ENCODE assay signal across 8 mouse cellular contexts in the genomic region with DNA sequence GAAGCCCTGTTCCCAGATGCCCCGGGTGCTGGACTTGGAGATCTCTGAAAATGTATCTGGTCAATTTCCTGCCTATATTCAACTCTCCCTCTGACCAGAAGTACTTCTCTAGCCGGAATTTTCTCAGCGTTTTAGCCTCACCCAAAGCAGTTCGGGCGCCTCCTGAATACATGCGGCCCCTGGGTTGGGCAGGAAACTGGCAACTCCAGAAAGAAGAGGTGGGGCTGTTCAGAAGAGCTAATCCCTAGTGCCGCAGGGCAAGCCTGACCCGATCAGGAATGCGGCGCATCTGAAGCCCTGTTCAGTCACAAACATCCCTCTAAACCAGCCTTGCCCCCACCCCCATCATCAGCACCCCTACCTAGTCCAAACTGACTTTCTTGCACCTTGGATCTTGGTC. TPM values are rescaled to one million over a fixed set of nuclear protein-coding genes. Genes with fewer than 3 reads are reported as not detected.
A peak's percentile ranks its signal among the peaks of the same experiment; 100 is the strongest.
DNase-seq lines count a peak whose midpoint lies in the region; ATAC-seq lines count a peak whose summit lies in the region.

No protein-coding gene starts in this region.

- peak overlapping the region; percentile 64 for H3K9ac ChIP-seq in heart, embryonic 12.5 days
- peak overlapping the region; percentile 89 for H3K9ac ChIP-seq in hindbrain, embryonic 14.5 days

- peak overlapping the region; percentile 93 for H3K4me3 ChIP-seq in heart, embryonic 12.5 days
- peak overlapping the region; percentile 71 for H3K4me3 ChIP-seq in brown adipose tissue, adult 24 weeks (ENCODE audit: insufficient read depth, low read depth, low read length)
- peak overlapping the region; percentile 89 for H3K4me3 ChIP-seq in hindbrain, embryonic 14.5 days (replicated peaks; ENCODE audit: low read length)
- H3K4me3 ChIP-seq in midbrain, embryonic 10.5 days = peak overlapping the region; percentile 92

- H3K36me3 ChIP-seq in heart, embryonic 12.5 days = peaks cover 13% of the 10 kb centered on the region
- 0 out of 2 replicates have a peak, but pooled peaks cover 7% of the 10 kb centered on the region for H3K36me3 ChIP-seq in hindbrain, embryonic 14.5 days (replicated peaks; ENCODE audit: control insufficient read depth, insufficient read depth)
- H3K36me3 ChIP-seq in midbrain, embryonic 10.5 days = peaks cover 23% of the 10 kb centered on the region

- H3K4me2 ChIP-seq in heart, embryonic 12.5 days = peak overlapping the region; percentile 86
- peak overlapping the region; percentile 86 for H3K4me2 ChIP-seq in hindbrain, embryonic 14.5 days (replicated peaks)

- H3K27ac ChIP-seq in heart, embryonic 12.5 days (ENCODE audit: poor library complexity, severe bottlenecking) = peak overlapping the region; percentile 100
- no peak overlapping the region for H3K27ac ChIP-seq in brown adipose tissue, adult 24 weeks (replicated peaks; ENCODE audit: low read depth, low read length)
- peak overlapping the region; percentile 98 for H3K27ac ChIP-seq in hindbrain, embryonic 14.5 days
- H3K27ac ChIP-seq in midbrain, embryonic 10.5 days (replicated peaks) = peak overlapping the region; percentile 100

- H3K4me1 ChIP-seq in heart, embryonic 12.5 days (replicated peaks) = peaks cover 36% of the 10 kb centered on the region
- peaks cover 14% of the 10 kb centered on the region for H3K4me1 ChIP-seq in brown adipose tissue, adult 24 weeks (ENCODE audit: control insufficient read depth, insufficient read depth, insufficient read length, low read length)
- H3K4me1 ChIP-seq in hindbrain, embryonic 14.5 days (replicated peaks; ENCODE audit: control insufficient read depth, insufficient read depth, low read length) = peaks cover 37% of the 10 kb centered on the region
- H3K4me1 ChIP-seq in midbrain, embryonic 10.5 days = peaks cover 46% of the 10 kb centered on the region

- WGBS in heart, embryonic 12.5 days = 2% methylated on average over 10 of the region's 10 CpGs
- WGBS in hindbrain, embryonic 14.5 days = 2% methylated on average over 10 of the region's 10 CpGs
- under 1% methylated on average over 10 of the region's 10 CpGs for WGBS in midbrain, embryonic 10.5 days

- H3K27me3 ChIP-seq in heart, embryonic 12.5 days (replicated peaks) = no peaks in the 10 kb centered on the region
- H3K27me3 ChIP-seq in hindbrain, embryonic 14.5 days (ENCODE audit: control insufficient read depth, insufficient read depth, low read length) = no peaks in the 10 kb centered on the region
- H3K27me3 ChIP-seq in midbrain, embryonic 10.5 days (ENCODE audit: low read depth, poor library complexity, severe bottlenecking) = peaks cover 8% of the 10 kb centered on the region

- DNase-seq in heart, adult 9 months (ENCODE audit: low spot score in 2 of 2) = no peak
- peak; percentile 33 for DNase-seq in hindbrain, embryonic 14.5 days (ENCODE audit: low spot score)
- DNase-seq in midbrain, embryonic 10.5 days (ENCODE audit: low spot score) = no peak
- no peak for DNase-seq in right cerebral cortex, adult 2 months (ENCODE audit: low spot score in 2 of 2)
- no peak for DNase-seq in urinary bladder, postnatal 36 days (ENCODE audit: low spot score in 2 of 2)
- no peak for DNase-seq in adrenal gland, adult (ENCODE audit: inconsistent age in 2 of 2, low spot score in 1 of 2)

- no peaks in the 10 kb centered on the region for H3K9me3 ChIP-seq in heart, embryonic 12.5 days (replicated peaks)
- H3K9me3 ChIP-seq in hindbrain, embryonic 14.5 days (ENCODE audit: control insufficient read depth, low read length) = no peaks in the 10 kb centered on the region
- no peaks in the 10 kb centered on the region for H3K9me3 ChIP-seq in midbrain, embryonic 10.5 days (replicated peaks)

- peak; percentile 49; the same call in 1 of the 2 replicates for ATAC-seq in heart, embryonic 12.5 days (ENCODE audit: insufficient number of reproducible peaks, low FRiP score)
- ATAC-seq in hindbrain, embryonic 14.5 days (ENCODE audit: low FRiP score) = peak; percentile 15

RNA-seq across cellular contexts. Expression of a gene that starts 0.7 kb away (rescaled TPM):
- polyA plus RNA-seq in heart, embryonic 12.5 days (2016; fragmentation: Nextera tagmentation; extraction: Ambion mirVana) = 8.5 and 9.2 TPM in 2 replicates
- polyA plus RNA-seq in brown adipose tissue, adult 24 weeks (2012; ENCODE audit: insufficient read depth, insufficient read length, missing spikeins) = not detected in 2 replicates
- 2.9 and 3.4 TPM in 2 replicates for polyA plus RNA-seq in hindbrain, embryonic 14.5 days (2014; fragmentation: Nextera tagmentation; extraction: Ambion mirVana)
- polyA plus RNA-seq in midbrain, embryonic 10.5 days (2016; fragmentation: Nextera tagmentation; extraction: Ambion mirVana) = 9.0 and 10.8 TPM in 2 replicates

RNA-seq across cellular contexts. Expression of a gene that starts 10.3 kb away (rescaled TPM):
- polyA plus RNA-seq in heart, embryonic 12.5 days (2016; fragmentation: Nextera tagmentation; extraction: Ambion mirVana) = 10.0 and 11.5 TPM in 2 replicates
- polyA plus RNA-seq in brown adipose tissue, adult 24 weeks (2012; ENCODE audit: insufficient read depth, insufficient read length, missing spikeins) = not detected in 2 replicates
- polyA plus RNA-seq in hindbrain, embryonic 14.5 days (2014; fragmentation: Nextera tagmentation; extraction: Ambion mirVana) = 12.5 and 13.1 TPM in 2 replicates
- 8.2 and 14.7 TPM in 2 replicates for polyA plus RNA-seq in midbrain, embryonic 10.5 days (2016; fragmentation: Nextera tagmentation; extraction: Ambion mirVana)

RNA-seq across cellular contexts. Expression of a gene that starts 17.0 kb away (rescaled TPM):
- 22.7 and 23.6 TPM in 2 replicates for polyA plus RNA-seq in heart, embryonic 12.5 days (2016; fragmentation: Nextera tagmentation; extraction: Ambion mirVana)
- polyA plus RNA-seq in brown adipose tissue, adult 24 weeks (2012; ENCODE audit: insufficient read depth, insufficient read length, missing spikeins) = 9.4 and 13.7 TPM in 2 replicates
- 21.3 and 22.3 TPM in 2 replicates for polyA plus RNA-seq in hindbrain, embryonic 14.5 days (2014; fragmentation: Nextera tagmentation; extraction: Ambion mirVana)
- polyA plus RNA-seq in midbrain, embryonic 10.5 days (2016; fragmentation: Nextera tagmentation; extraction: Ambion mirVana) = 51.6 and 52.6 TPM in 2 replicates

RNA-seq across cellular contexts. Expression of a gene that starts 29.1 kb away (rescaled TPM):
- polyA plus RNA-seq in heart, embryonic 12.5 days (2016; fragmentation: Nextera tagmentation; extraction: Ambion mirVana) = 35.4 and 38.9 TPM in 2 replicates
- polyA plus RNA-seq in brown adipose tissue, adult 24 weeks (2012; ENCODE audit: insufficient read depth, insufficient read length, missing spikeins) = 25.5 and 40.4 TPM in 2 replicates
- 21.9 and 22.5 TPM in 2 replicates for polyA plus RNA-seq in hindbrain, embryonic 14.5 days (2014; fragmentation: Nextera tagmentation; extraction: Ambion mirVana)
- polyA plus RNA-seq in midbrain, embryonic 10.5 days (2016; fragmentation: Nextera tagmentation; extraction: Ambion mirVana) = 22.8 and 26.0 TPM in 2 replicates

RNA-seq across cellular contexts. Expression of a gene that starts 31.1 kb away (rescaled TPM):
- 32.2 and 32.8 TPM in 2 replicates for polyA plus RNA-seq in heart, embryonic 12.5 days (2016; fragmentation: Nextera tagmentation; extraction: Ambion mirVana)
- 74.6 and 108 TPM in 2 replicates for polyA plus RNA-seq in brown adipose tissue, adult 24 weeks (2012; ENCODE audit: insufficient read depth, insufficient read length, missing spikeins)
- polyA plus RNA-seq in hindbrain, embryonic 14.5 days (2014; fragmentation: Nextera tagmentation; extraction: Ambion mirVana) = 36.2 and 36.3 TPM in 2 replicates
- polyA plus RNA-seq in midbrain, embryonic 10.5 days (2016; fragmentation: Nextera tagmentation; extraction: Ambion mirVana) = 27.6 and 35.8 TPM in 2 replicates
